Comparison of ENCODE assay signal across 10 mouse cellular contexts in genomic region chr6:120302755-120303316, GRCm38 (mm10). TPM values are rescaled to one million over a fixed set of nuclear protein-coding genes. Genes with fewer than 3 reads are reported as not detected.
DNase-seq lines count a peak whose midpoint lies in the region; ATAC-seq and TF ChIP-seq lines count a peak whose summit lies in the region.
"Had no signal": no experiment of that assay in that cellular context is flagged by ENCODE, and none has a peak within 500 bp of the region (broad histone marks: within the 10 kb centered on the region; RNA-seq: fewer than 3 reads in every experiment).

No protein-coding gene starts in this region.

- ATAC-seq in forebrain, embryonic 15.5 days (replicated peaks) = no peak
- no peak for ATAC-seq in kidney, embryonic 16.5 days (ENCODE audit: low FRiP score, low TSS enrichment)
- ATAC-seq in erythroid progenitor cell, adult 5-6 weeks (replicated peaks; ENCODE audit: low FRiP score, poor library complexity, severe bottlenecking) = no peak

- no peak overlapping the region for H3K27ac ChIP-seq in gastrocnemius, adult 2 months
- no peak overlapping the region for H3K27ac ChIP-seq in forebrain, embryonic 15.5 days (replicated peaks)
- no peak overlapping the region for H3K27ac ChIP-seq in kidney, embryonic 16.5 days (ENCODE audit: low read length)
- no peak overlapping the region for H3K27ac ChIP-seq in thymus, adult 2 months (ENCODE audit: control insufficient read depth, insufficient read depth, low read length)
- H3K27ac ChIP-seq: liver, embryonic 13.5 days had no signal

- H3K36me3 ChIP-seq in forebrain, embryonic 15.5 days = no peaks in the 10 kb centered on the region
- no peaks in the 10 kb centered on the region for H3K36me3 ChIP-seq in kidney, embryonic 16.5 days (ENCODE audit: insufficient read depth, low read length)
- H3K36me3 ChIP-seq in thymus, adult 2 months (ENCODE audit: control insufficient read depth, insufficient read depth, low read length) = no peaks in the 10 kb centered on the region
- H3K36me3 ChIP-seq: liver, embryonic 13.5 days had no signal

- H3K27me3 ChIP-seq in forebrain, embryonic 15.5 days = no peaks in the 10 kb centered on the region
- H3K27me3 ChIP-seq in kidney, embryonic 16.5 days (ENCODE audit: insufficient read depth, low read length) = no peaks in the 10 kb centered on the region
- H3K27me3 ChIP-seq in thymus, adult 2 months (ENCODE audit: control insufficient read depth, insufficient read depth, low read length) = no peaks in the 10 kb centered on the region

- peak overlapping the region; percentile 48 for H3K4me3 ChIP-seq in gastrocnemius, adult 2 months
- H3K4me3 ChIP-seq in forebrain, embryonic 15.5 days = no peak overlapping the region
- peak overlapping the region; percentile 23 for H3K4me3 ChIP-seq in kidney, embryonic 16.5 days (ENCODE audit: low read length)
- no peak overlapping the region for H3K4me3 ChIP-seq in thymus, adult 2 months (ENCODE audit: control insufficient read depth, insufficient read depth, low read length)
- H3K4me3 ChIP-seq: liver, embryonic 13.5 days had no signal

- peak; percentile 44 for TF ChIP-seq CTCF in gastrocnemius, adult 2 months (IDR thresholded peaks at IDR 0.05)
- TF ChIP-seq CTCF in thymus, adult 2 months (IDR thresholded peaks at IDR 0.05; ENCODE audit: borderline replicate concordance, control insufficient read depth, extremely low read depth, insufficient read depth, low read length, poor library complexity) = no peak

- H3K9me3 ChIP-seq in forebrain, embryonic 15.5 days = no peaks in the 10 kb centered on the region
- H3K9me3 ChIP-seq in kidney, embryonic 16.5 days (ENCODE audit: low read length) = no peaks in the 10 kb centered on the region
- H3K9me3 ChIP-seq: liver, embryonic 13.5 days had no signal

- peak overlapping the region; percentile 29 for H3K9ac ChIP-seq in forebrain, embryonic 15.5 days (replicated peaks)
- peak overlapping the region; percentile 49 for H3K9ac ChIP-seq in kidney, embryonic 16.5 days (replicated peaks; ENCODE audit: low read length)
- H3K9ac ChIP-seq: liver, embryonic 13.5 days had no signal

- peak; percentile 28 for DNase-seq in gastrocnemius, adult 2 months
- no peak for DNase-seq in gastrocnemius, postnatal 25 days
- DNase-seq in ES-CJ7 (ENCODE audit: low read depth, low spot score) = peak; percentile 51
- peak; percentile 32 for DNase-seq in retina, postnatal 1 day
- no peak for DNase-seq in thymus, adult 2 months
- DNase-seq: liver, embryonic 13.5 days had no signal

- no peak for TF ChIP-seq POLR2A in thymus, adult 2 months (IDR thresholded peaks at IDR 0.05; ENCODE audit: control insufficient read depth, extremely low read depth, insufficient read depth, low read length, poor library complexity)

- intact Hi-C loops in gastrocnemius, adult 2 months (cut with DNase I) = loop anchor here (2.0 kb wide), 1 partner anchor 80 kb away; no protein-coding TSS in a partner anchor

- no peaks in the 10 kb centered on the region for H3K4me1 ChIP-seq in forebrain, embryonic 15.5 days
- H3K4me1 ChIP-seq in kidney, embryonic 16.5 days (ENCODE audit: insufficient read depth, low read length) = 0 out of 2 replicates have a peak, but pooled peaks cover 6% of the 10 kb centered on the region
- H3K4me1 ChIP-seq in thymus, adult 2 months (replicated peaks; ENCODE audit: control insufficient read depth, insufficient read depth, low read length) = no peaks in the 10 kb centered on the region
- H3K4me1 ChIP-seq: liver, embryonic 13.5 days had no signal

- H3K4me2 ChIP-seq in forebrain, embryonic 15.5 days (replicated peaks) = peak overlapping the region; percentile 27; the same call in 1 of the 2 replicates
- H3K4me2 ChIP-seq in kidney, embryonic 16.5 days (replicated peaks; ENCODE audit: low read depth, low read length) = peak overlapping the region; percentile 48
- H3K4me2 ChIP-seq: liver, embryonic 13.5 days had no signal

- WGBS in forebrain, embryonic 15.5 days = 33% methylated on average over 16 of the region's 16 CpGs
- 14% methylated on average over 16 of the region's 16 CpGs for WGBS in kidney, embryonic 16.5 days
- 51% methylated on average over 16 of the region's 16 CpGs for WGBS in thymus, adult 2 months

RNA-seq across cellular contexts. Expression of gene B4galnt3, which starts 8.5 kb away (rescaled TPM):
- under 1 TPM; 0.78 to 0.89 TPM for total RNA-seq in gastrocnemius, adult 2 months (2021)
- 1 to 10 TPM; 1.4 to 1.5 TPM for total RNA-seq in gastrocnemius, postnatal 25 days (2021)
- 0.10 TPM in 2 replicates for polyA plus RNA-seq in forebrain, embryonic 15.5 days (2015; fragmentation: Nextera tagmentation; extraction: Ambion mirVana)
- polyA plus RNA-seq in kidney, embryonic 16.5 days (2015; fragmentation: Nextera tagmentation; extraction: Ambion mirVana) = 2.4 and 2.6 TPM in 2 replicates
- polyA plus RNA-seq in thymus, adult 2 months (2012; rRNA removed) = 0.57 and 0.66 TPM in 2 replicates
- total RNA-seq in erythroid progenitor cell, adult 5-6 weeks (2015; ENCODE audit: low replicate concordance) = 0.42 TPM in 1 of 2 replicates, not detected in the other
- total RNA-seq in erythroid progenitor cell, adult 5-6 weeks (2017; ENCODE audit: low replicate concordance) = 1.0 and 1.9 TPM in 2 replicates

RNA-seq across cellular contexts. Expression of gene D330020A13Rik, which starts 8.7 kb away (rescaled TPM):
- total RNA-seq in gastrocnemius, adult 2 months (2021) = not detected
- total RNA-seq in gastrocnemius, postnatal 25 days (2021) = under 1 TPM in 1 of 2 experiments, not detected in 1; 0.24 TPM
- not detected in 2 replicates for polyA plus RNA-seq in forebrain, embryonic 15.5 days (2015; fragmentation: Nextera tagmentation; extraction: Ambion mirVana)
- polyA plus RNA-seq in kidney, embryonic 16.5 days (2015; fragmentation: Nextera tagmentation; extraction: Ambion mirVana) = 0.65 and 0.76 TPM in 2 replicates
- not detected in 2 replicates for polyA plus RNA-seq in thymus, adult 2 months (2012; rRNA removed)
- not detected in 2 replicates for total RNA-seq in erythroid progenitor cell, adult 5-6 weeks (2015; ENCODE audit: low replicate concordance)
- total RNA-seq in erythroid progenitor cell, adult 5-6 weeks (2017; ENCODE audit: low replicate concordance) = not detected in 2 replicates
- polyA plus RNA-seq: cortical plate, adult 2 months; liver, embryonic 13.5 days had no signal

Comparison
In these comparisons a context has a peak if more than half of its experiments do, and no peak if none do; other contexts are left out.
1. DNase-seq: peak in gastrocnemius, adult 2 months (single experiment), ES-CJ7 (single experiment) and retina, postnatal 1 day (single experiment); none in gastrocnemius, postnatal 25 days (single experiment) and thymus, adult 2 months (single experiment).
2. H3K4me3 ChIP-seq: peak in gastrocnemius, adult 2 months (single experiment) and kidney, embryonic 16.5 days (single experiment); none in forebrain, embryonic 15.5 days (single experiment) and thymus, adult 2 months (single experiment).